Mouse (Mus musculus): ENCODE results near the gene 2310033P09Rik. TPM values are rescaled to one million over a fixed set of nuclear protein-coding genes. Genes with fewer than 3 reads are reported as not detected.
A peak's percentile ranks its signal among the peaks of the same experiment; 100 is the strongest.
"Not testable (repeated sequence)": the region's sequence is repeated elsewhere in the genome, so short reads cannot be mapped to it uniquely, and the experiment has no call there.

2310033P09Rik gene
- polyA plus RNA-seq, 1 experiment from 2014 or later: 34.1 TPM

DNA sequence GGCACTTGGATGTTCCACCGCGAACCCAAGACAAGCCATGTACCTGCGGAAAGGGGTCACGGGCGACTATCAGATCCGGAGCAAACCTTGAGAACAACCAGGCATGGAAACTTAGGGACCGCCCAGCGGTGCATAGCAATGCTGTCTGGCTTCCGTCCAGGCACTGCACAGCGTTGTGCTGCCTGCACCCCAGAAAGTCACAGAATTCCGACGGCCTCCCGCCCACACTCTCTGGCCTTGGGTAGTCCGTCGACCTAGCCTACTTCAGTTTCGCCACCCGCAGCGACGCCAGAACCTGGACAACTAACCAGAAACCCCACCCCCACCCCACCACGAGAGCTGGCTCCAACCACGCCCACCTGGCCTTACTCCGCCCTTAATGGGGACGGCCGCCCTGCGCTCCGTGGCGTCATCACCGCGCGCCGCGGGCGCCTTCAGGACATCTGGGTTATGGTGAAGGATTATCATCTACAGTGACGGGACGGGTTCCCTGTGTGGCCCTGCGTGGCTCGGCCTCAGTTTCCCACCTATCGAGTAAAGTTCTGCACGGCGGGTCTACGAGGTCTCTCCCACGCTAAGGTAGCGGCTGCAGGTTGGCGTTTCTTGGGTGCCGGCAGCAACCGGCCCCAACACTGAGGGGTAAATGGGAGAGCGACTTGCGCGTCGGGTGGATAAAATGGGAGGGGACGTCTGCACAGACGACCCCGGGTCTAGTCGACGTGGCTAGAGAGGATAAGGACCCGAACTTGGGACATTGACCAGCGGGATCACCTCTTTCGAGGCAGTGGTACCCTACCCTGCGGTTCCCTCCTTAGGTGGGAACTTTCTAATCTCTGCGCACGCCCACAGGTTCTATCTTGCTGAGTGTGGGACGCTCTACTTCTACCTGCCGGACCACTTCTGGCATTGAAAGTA lies 5.8 kb upstream of the 2310033P09Rik start, which contains the start of gene Mrpl55:
Gene Mrpl55, plus strand, starts transcription at position 406 of the 915 bp plus-strand sequence.
- peak within 1 kb of the TSS; percentile 88 for H3K9ac ChIP-seq
- H3K27me3 ChIP-seq: no peaks in the 10 kb centered on the region
- WGBS: under 1% methylated on average over 63 of the region's 63 CpGs
- H3K4me2 ChIP-seq (replicated peaks): peak within 1 kb of the TSS; percentile 93
- peaks cover 53% of the 10 kb centered on the region for H3K36me3 ChIP-seq
- H3K27ac ChIP-seq: peak within 1 kb of the TSS; percentile 71
- H3K4me1 ChIP-seq: peaks cover 14% of the 10 kb centered on the region
- peak within 1 kb of the TSS; percentile 93 for H3K4me3 ChIP-seq
- H3K9me3 ChIP-seq: no peaks in the 10 kb centered on the region
- ATAC-seq (ENCODE audit: low FRiP score, low read depth): peak; percentile 94

DNA sequence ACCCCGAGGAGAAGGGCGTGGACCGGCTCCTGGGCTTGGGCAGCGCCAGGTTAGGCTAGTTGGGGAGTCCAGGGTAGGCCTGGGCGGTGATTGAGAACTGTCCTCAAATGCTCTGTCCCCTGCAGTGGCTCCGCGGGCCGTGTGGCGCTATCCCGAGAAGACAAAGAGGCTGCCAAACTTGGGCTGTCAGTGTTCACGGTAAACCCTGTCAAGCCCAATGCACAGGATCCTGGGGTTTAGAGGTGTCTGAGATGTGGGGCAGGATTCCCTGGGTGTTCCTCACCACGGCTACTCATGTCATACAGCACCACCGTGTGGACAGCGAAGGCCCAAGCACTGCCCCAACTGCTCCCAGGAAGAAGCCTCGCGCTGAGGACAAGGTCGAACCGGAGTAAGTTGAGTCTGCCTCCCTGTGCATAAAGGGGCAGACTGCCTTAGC lies 901 bp downstream of the 2310033P09Rik start:
- 14% methylated on average over 18 of the region's 18 CpGs for WGBS
- peaks cover 75% of the 10 kb centered on the region for H3K36me3 ChIP-seq
- H3K27ac ChIP-seq: peak overlapping the region; percentile 87; the same call in 1 of the 2 replicates
- H3K4me3 ChIP-seq: peak overlapping the region; percentile 91
- H3K9me3 ChIP-seq: no peaks in the 10 kb centered on the region
- peak overlapping the region; percentile 85 for H3K4me2 ChIP-seq (replicated peaks)
- H3K27me3 ChIP-seq: no peaks in the 10 kb centered on the region
- H3K9ac ChIP-seq: peak overlapping the region; percentile 92
- H3K4me1 ChIP-seq: peaks cover 15% of the 10 kb centered on the region
- ATAC-seq (ENCODE audit: low FRiP score, low read depth): peak; percentile 48

DNA sequence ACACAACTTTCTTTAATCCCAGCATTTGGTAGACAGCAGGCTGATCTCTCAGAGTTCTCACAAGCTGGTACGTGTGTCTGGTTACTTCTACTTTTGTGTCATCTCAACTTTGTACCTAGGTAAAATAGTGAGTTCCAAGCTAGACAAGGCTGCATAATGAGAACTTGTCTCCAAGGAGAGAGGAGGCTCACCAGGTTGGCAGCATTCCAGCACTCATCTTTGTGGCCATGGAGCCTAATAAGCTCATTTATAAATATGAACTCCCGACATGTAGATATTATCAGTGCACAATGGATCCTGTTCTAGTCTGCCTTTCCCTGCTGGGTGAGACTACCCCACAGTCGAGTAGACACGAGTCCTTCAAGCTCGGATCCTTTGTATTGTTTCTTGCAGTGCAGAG lies 1.5 kb downstream of the 2310033P09Rik start:
- peaks cover 73% of the 10 kb centered on the region for H3K36me3 ChIP-seq
- H3K4me1 ChIP-seq: peaks cover 15% of the 10 kb centered on the region
- peak overlapping the region; percentile 91; the same call in 1 of the 2 replicates for H3K4me3 ChIP-seq
- H3K27ac ChIP-seq: 0 out of 2 replicates have a peak overlapping the region, but pooled peaks have one; percentile 87
- ATAC-seq (ENCODE audit: low FRiP score, low read depth): no peak
- H3K4me2 ChIP-seq (replicated peaks): peak overlapping the region; percentile 85
- H3K9ac ChIP-seq: no peak overlapping the region
- 75% methylated on average over 5 of the region's 5 CpGs for WGBS
- no peaks in the 10 kb centered on the region for H3K9me3 ChIP-seq
- H3K27me3 ChIP-seq: no peaks in the 10 kb centered on the region

DNA sequence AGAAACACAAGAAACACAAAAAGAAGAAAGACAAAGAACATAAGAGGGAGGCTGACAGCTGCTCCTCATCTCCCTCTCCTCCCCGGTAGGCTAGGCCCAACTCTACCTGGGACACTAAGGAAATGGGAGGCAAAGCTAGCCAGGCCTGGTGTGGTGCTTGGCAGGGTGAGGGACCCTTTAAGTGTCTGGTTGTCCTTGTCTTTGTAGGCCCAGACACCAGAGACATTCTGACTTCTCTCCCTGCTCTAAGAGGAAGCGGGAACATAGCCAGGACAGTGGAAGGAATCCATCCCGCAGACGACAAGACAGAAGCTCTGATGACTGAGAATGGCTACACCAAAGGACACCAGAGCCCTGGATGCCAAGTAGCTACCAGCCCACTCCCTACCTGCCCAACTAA lies 1.9 kb downstream of the 2310033P09Rik start:
- Histone ChIP-seq H3K4me3 (no peak overlapping the region), H3K27ac (no peak overlapping the region), H3K9ac (0 out of 2 replicates have a peak overlapping the region, but pooled peaks have one; percentile 25), H3K4me2 (replicated peaks) (0 out of 2 replicates have a peak overlapping the region, but pooled peaks have one; percentile 16), H3K27me3 (no peaks in the 10 kb centered on the region), H3K36me3 (peaks cover 74% of the 10 kb centered on the region), H3K9me3 (no peaks in the 10 kb centered on the region), H3K4me1 (peaks cover 15% of the 10 kb centered on the region)
- no peak for ATAC-seq (ENCODE audit: low FRiP score, low read depth)
- 84% methylated on average over 4 of the region's 4 CpGs for WGBS

DNA sequence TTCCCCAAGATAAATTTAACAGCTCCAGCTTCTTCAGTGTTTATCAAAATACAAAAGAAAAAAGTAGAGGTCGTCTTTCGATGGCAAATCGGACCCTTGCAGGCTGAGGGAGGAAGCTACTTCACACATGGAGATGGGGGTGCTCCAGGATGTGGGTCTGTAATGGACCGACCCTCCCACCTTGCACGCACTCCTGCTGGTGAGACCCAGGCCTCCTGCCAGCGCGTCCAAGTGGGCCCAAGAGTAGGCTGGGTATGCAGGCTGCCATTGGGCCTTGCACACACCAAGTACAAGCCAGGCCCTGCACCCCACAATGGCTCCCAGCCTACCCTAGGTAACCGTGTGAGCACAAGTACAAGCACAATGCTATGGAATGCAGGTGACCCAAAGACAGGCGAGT lies 3.4 kb downstream of the 2310033P09Rik start:
- H3K9me3 ChIP-seq; H3K27ac ChIP-seq; H3K4me2 ChIP-seq (replicated peaks); H3K27me3 ChIP-seq; H3K4me3 ChIP-seq; ATAC-seq (ENCODE audit: low FRiP score, low read depth); H3K9ac ChIP-seq: not testable (repeated sequence)
- Histone ChIP-seq H3K4me1 (peaks cover 15% of the 10 kb centered on the region), H3K36me3 (peaks cover 66% of the 10 kb centered on the region)
- WGBS: 91% methylated on average over 9 of the region's 9 CpGs

DNA sequence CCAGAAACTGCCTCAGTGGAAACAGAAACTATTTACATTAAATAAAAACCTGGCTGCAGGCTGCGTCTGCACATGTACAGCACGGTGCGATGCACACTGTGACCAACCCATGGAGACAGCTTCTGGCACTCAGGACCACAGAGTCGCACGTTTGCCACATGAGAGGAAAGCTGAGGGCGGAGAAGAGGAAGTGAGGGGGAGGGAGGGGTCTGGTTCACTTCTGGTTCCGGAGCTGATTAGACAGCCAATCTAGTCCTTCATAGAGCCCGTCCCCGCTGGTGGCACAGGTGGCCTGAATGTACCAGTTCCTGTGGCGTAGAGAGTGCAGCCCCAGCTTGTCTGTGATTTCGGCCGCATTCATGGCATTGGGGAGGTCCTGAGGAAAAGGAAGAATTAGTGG lies 4.2 kb downstream of the 2310033P09Rik start:
- H3K4me2 ChIP-seq (replicated peaks); H3K9ac ChIP-seq; H3K27ac ChIP-seq; H3K9me3 ChIP-seq; ATAC-seq (ENCODE audit: low FRiP score, low read depth); H3K4me3 ChIP-seq; H3K27me3 ChIP-seq: not testable (repeated sequence)
- WGBS: 81% methylated on average over 12 of the region's 12 CpGs
- Histone ChIP-seq H3K36me3 (peaks cover 64% of the 10 kb centered on the region), H3K4me1 (peaks cover 15% of the 10 kb centered on the region)

DNA sequence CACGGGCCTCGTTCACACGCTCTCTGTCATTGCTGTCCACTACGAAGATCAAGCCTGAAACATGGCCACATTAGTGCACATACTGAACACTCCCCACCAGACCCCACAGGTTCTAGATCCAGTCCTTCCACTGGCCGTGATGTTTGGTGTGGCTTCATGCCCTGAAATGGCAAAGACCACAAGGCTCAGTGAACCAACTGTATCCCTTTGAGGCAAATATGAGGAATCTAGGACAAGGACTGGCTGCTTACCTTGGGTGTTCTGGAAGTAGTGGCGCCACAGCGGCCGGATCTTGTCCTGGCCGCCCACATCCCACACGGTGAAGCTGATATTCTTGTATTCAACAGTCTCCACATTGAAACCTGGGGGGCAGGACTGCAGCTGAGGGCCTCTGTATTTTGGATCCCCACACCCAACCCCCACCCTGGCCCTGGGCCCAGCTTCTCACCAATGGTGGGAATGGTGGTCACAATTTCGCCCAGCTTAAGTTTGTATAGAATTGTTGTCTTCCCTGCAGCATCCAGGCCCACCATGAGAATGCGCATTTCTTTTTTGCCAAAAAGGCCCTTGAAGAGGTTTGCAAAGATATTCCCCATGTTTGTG lies 4.9 kb downstream of the 2310033P09Rik start:
- ATAC-seq (ENCODE audit: low FRiP score, low read depth): no peak
- Histone ChIP-seq H3K36me3 (peaks cover 68% of the 10 kb centered on the region), H3K9ac (no peak overlapping the region), H3K4me1 (peaks cover 11% of the 10 kb centered on the region), H3K27me3 (no peaks in the 10 kb centered on the region), H3K9me3 (no peaks in the 10 kb centered on the region), H3K27ac (no peak overlapping the region), H3K4me2 (replicated peaks) (no peak overlapping the region), H3K4me3 (no peak overlapping the region)
- 93% methylated on average over 12 of the region's 12 CpGs for WGBS

DNA sequence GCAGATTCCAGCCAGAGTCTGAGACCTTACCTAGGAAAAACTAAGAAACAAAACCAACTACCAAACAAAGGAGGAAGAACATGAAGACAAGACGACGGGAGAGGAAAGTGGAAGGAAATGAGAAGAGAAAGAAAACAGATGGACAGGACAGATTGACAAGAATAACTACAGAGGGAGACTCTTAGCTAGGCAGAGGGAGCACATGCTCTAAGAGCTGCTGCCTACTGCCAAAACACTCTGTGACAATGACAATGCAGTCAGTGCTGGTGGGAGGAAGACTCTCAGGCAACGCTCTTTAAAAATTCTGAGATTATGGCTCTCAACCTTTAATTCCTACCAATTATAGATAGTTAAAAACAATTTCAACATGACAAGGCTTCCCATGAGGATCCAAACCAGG lies 8.8 kb downstream of the 2310033P09Rik start:
- no peaks in the 10 kb centered on the region for H3K27me3 ChIP-seq
- no peak overlapping the region for H3K9ac ChIP-seq
- 90% methylated on average over 3 of the region's 3 CpGs for WGBS
- H3K4me2 ChIP-seq (replicated peaks): no peak overlapping the region
- H3K36me3 ChIP-seq: peaks cover 66% of the 10 kb centered on the region
- peaks cover 2% of the 10 kb centered on the region; the same call in 1 of the 2 replicates for H3K4me1 ChIP-seq
- no peak overlapping the region for H3K27ac ChIP-seq
- no peak overlapping the region for H3K4me3 ChIP-seq
- ATAC-seq (ENCODE audit: low FRiP score, low read depth): no peak
- H3K9me3 ChIP-seq: no peaks in the 10 kb centered on the region

DNA sequence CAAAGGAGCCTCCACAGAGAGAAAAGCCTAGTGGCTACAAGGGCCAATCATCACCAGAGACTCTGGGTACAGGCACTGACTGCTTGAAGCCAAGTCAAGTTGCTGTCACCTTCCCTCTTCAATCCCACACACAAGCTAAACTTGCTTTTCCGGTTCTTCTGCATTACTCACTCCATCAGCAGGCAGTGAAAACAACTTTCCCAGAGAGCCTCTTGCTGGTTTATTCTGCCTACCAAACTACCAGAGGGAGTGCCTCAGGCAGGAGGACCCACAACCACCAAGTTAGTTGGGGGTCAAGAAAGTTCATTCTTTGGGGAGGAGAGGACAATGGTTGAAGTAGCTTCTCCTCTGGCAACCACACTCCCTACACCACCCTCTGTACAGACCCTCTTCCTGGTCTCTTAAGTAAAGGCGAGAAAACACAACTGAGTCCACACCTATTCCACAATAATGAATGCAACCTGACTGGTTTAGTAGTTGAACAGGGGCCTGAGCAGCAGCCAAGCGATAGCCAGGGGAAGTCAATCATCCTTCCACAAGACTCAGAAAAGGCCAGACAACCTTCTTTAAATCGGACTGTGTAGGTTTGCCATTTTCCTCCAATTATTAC lies 10.4 kb downstream of the 2310033P09Rik start:
- no peaks in the 10 kb centered on the region for H3K9me3 ChIP-seq
- H3K27me3 ChIP-seq: no peaks in the 10 kb centered on the region
- ATAC-seq (ENCODE audit: low FRiP score, low read depth): no peak
- no peak overlapping the region for H3K4me3 ChIP-seq
- peaks cover 63% of the 10 kb centered on the region for H3K36me3 ChIP-seq
- no peak overlapping the region for H3K9ac ChIP-seq
- peak overlapping the region; percentile 7; the same call in 1 of the 2 replicates for H3K4me2 ChIP-seq (replicated peaks)
- no peak overlapping the region for H3K27ac ChIP-seq
- WGBS: 84% methylated on average over 4 of the region's 4 CpGs
- H3K4me1 ChIP-seq: peaks cover 7% of the 10 kb centered on the region

DNA sequence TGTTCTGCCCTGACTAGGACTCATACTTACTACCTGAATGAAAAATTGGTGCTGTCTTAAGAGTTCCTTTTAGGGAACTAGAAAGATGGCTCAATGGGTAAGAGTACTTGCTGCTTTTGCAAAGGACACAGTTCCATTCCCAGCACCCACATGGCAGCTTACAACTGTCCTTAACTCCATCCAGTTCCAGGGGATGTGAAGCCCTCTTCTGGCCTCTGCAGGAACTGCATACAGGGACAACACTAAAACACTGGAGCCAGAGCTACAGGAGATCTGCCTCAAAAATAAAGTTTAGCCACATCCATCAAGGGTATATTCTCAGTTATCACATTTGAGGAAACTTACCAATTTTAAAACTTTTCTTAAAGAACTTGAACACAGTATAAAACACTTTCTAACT lies 10.9 kb downstream of the 2310033P09Rik start:
- H3K4me3 ChIP-seq: no peak overlapping the region
- ATAC-seq (ENCODE audit: low FRiP score, low read depth): no peak
- peaks cover 12% of the 10 kb centered on the region for H3K4me1 ChIP-seq
- H3K27me3 ChIP-seq: no peaks in the 10 kb centered on the region
- no peak overlapping the region for H3K9ac ChIP-seq
- H3K27ac ChIP-seq: no peak overlapping the region
- H3K9me3 ChIP-seq: no peaks in the 10 kb centered on the region
- peaks cover 67% of the 10 kb centered on the region for H3K36me3 ChIP-seq
- no peak overlapping the region for H3K4me2 ChIP-seq (replicated peaks)

DNA sequence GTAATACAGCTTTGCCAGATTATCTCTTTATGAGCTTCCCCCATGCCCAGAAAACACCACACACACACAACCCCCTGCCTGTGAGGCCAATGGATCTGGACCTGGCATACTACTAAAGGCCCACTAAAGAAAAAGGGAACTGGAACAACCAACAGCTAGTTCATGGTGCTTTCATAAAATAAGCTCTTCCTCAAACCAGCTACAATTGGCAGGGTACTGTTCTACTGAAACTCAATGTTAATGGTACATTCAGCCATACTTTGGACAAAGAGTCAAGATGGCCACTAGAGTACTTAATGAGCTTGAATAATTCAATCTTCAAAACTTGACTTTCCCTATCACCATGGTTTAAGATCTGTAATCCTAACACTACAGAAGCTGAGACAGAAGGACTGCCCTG lies 13.5 kb downstream of the 2310033P09Rik start:
- H3K9ac ChIP-seq: no peak overlapping the region
- no peaks in the 10 kb centered on the region for H3K9me3 ChIP-seq
- H3K4me1 ChIP-seq: peaks cover 38% of the 10 kb centered on the region
- no peak overlapping the region for H3K27ac ChIP-seq
- no peak for ATAC-seq (ENCODE audit: low FRiP score, low read depth)
- no peak overlapping the region for H3K4me3 ChIP-seq
- H3K36me3 ChIP-seq: peaks cover 53% of the 10 kb centered on the region
- H3K27me3 ChIP-seq: no peaks in the 10 kb centered on the region
- H3K4me2 ChIP-seq (replicated peaks): no peak overlapping the region

DNA sequence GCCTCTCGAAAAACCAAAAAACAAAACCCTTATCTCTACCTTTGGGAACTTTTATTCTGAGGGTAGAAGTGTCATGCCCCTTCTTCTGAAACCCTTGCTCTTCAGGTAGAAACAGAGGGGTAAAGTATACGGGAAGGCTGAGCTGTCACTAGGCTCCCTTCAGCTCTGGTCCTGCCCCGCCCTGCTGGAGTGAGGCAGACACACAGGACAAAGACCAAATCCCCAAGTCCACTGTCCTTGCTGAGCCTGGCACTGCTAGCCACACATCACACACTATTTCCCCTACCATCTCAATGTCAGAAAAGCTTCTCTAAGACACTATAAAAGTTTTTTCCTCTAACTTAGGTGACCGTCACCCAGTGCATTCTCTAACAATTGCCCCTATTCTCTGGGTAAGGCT lies 14.2 kb downstream of the 2310033P09Rik start:
- Histone ChIP-seq H3K4me3 (no peak overlapping the region), H3K9ac (no peak overlapping the region), H3K9me3 (no peaks in the 10 kb centered on the region), H3K4me1 (peaks cover 41% of the 10 kb centered on the region), H3K27ac (no peak overlapping the region), H3K4me2 (replicated peaks) (no peak overlapping the region), H3K36me3 (peaks cover 48% of the 10 kb centered on the region), H3K27me3 (no peaks in the 10 kb centered on the region)
- no peak for ATAC-seq (ENCODE audit: low FRiP score, low read depth)
- 80% methylated on average over 4 of the region's 4 CpGs for WGBS
